In the genomic region with DNA sequence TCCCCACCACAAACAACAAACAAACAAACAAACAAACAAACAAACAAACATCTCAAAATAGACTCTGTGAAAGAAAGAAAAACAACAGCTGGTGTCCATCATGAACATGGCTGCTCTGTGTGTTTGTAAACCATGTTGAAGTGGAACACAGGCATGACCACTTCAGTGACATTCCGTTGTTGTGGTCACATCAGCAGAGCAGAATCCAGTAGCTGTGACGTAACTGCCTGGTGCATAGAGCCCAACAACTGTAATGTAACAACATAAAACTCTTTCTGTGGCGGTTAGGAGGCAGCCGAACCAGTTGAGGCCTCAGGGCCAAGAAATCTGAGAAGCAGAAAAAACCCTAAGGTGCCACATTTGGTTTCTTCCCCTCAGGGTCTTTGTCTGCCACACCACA, we compare ENCODE assay signal across 26 mouse cellular contexts. TPM values are rescaled to one million over a fixed set of nuclear protein-coding genes. Genes with fewer than 3 reads are reported as not detected.
DNase-seq lines count a peak whose midpoint lies in the region; ATAC-seq and TF ChIP-seq lines count a peak whose summit lies in the region.
"Had no signal": no experiment of that assay in that cellular context is flagged by ENCODE, and none has a peak within 500 bp of the region (broad histone marks: within the 10 kb centered on the region; RNA-seq: fewer than 3 reads in every experiment).

No protein-coding gene starts in this region.

- no peaks in the 10 kb centered on the region for H3K27me3 ChIP-seq in hindbrain, postnatal 0 days (ENCODE audit: insufficient read depth, low read length)
- H3K27me3 ChIP-seq in hindbrain, embryonic 13.5 days, result no peaks in the 10 kb centered on the region
- H3K27me3 ChIP-seq in neural tube, embryonic 11.5 days (ENCODE audit: control insufficient read depth, insufficient read depth, low read length), result no peaks in the 10 kb centered on the region
- no peaks in the 10 kb centered on the region for H3K27me3 ChIP-seq in limb, embryonic 10.5 days (ENCODE audit: low read depth, poor library complexity, severe bottlenecking)
- no peaks in the 10 kb centered on the region for H3K27me3 ChIP-seq in small intestine, adult 2 months (ENCODE audit: control insufficient read depth, insufficient read depth, low read length)
- H3K27me3 ChIP-seq: limb, embryonic 15.5 days; Patski had no signal

- no peak for DNase-seq in hindbrain, postnatal 0 days (ENCODE audit: low spot score)
- DNase-seq in neural tube, embryonic 11.5 days (ENCODE audit: low spot score), result peak; percentile 18
- no peak for DNase-seq in neural tube, embryonic 10.5 days (ENCODE audit: extremely low spot score, low spot score)
- DNase-seq in limb, embryonic 10.5 days (ENCODE audit: low spot score), result no peak
- no peak for DNase-seq in gastrocnemius, postnatal 4 days (ENCODE audit: low spot score in 2 of 2)
- no peak for DNase-seq in thymus, adult 18-20 months
- DNase-seq: adrenal gland, postnatal 25 days; cerebellum, adult 8-10 months; heart, postnatal 4 days; kidney, postnatal 14 days; liver, postnatal 0 days; spleen, adult 18-20 months had no signal

- no peak for ATAC-seq in hindbrain, postnatal 0 days
- no peak for ATAC-seq in hindbrain, embryonic 13.5 days (ENCODE audit: low FRiP score)
- no peak for ATAC-seq in neural tube, embryonic 11.5 days (ENCODE audit: insufficient read depth, low FRiP score, low TSS enrichment)
- ATAC-seq: activated CD4-positive, CD25-positive, alpha-beta regulatory T cell, adult 4 months; intestine, embryonic 16.5 days; liver, postnatal 0 days; Patski had no signal

- H3K4me1 ChIP-seq in hindbrain, postnatal 0 days (ENCODE audit: insufficient read depth, low read length), result no peaks in the 10 kb centered on the region
- peaks cover 6% of the 10 kb centered on the region; the same call in 1 of the 2 replicates for H3K4me1 ChIP-seq in hindbrain, embryonic 13.5 days (replicated peaks)
- no peaks in the 10 kb centered on the region for H3K4me1 ChIP-seq in neural tube, embryonic 11.5 days (ENCODE audit: control insufficient read depth, insufficient read depth, low read length)
- H3K4me1 ChIP-seq in limb, embryonic 10.5 days, result peaks cover 33% of the 10 kb centered on the region
- 0 out of 2 replicates have a peak, but pooled peaks cover 1% of the 10 kb centered on the region for H3K4me1 ChIP-seq in small intestine, adult 2 months (ENCODE audit: control insufficient read depth, insufficient read depth, insufficient read length, low read length)

- 59% methylated on average over 4 of the region's 4 CpGs for WGBS in hindbrain, postnatal 0 days
- 61% methylated on average over 4 of the region's 4 CpGs for WGBS in hindbrain, embryonic 13.5 days
- WGBS in neural tube, embryonic 11.5 days, result 58% methylated on average over 4 of the region's 4 CpGs
- WGBS in limb, embryonic 10.5 days, result 54% methylated on average over 4 of the region's 4 CpGs
- 70% methylated on average over 4 of the region's 4 CpGs for WGBS in small intestine, adult 2 months

- H3K9me3 ChIP-seq in hindbrain, postnatal 0 days (ENCODE audit: low read length), result no peaks in the 10 kb centered on the region
- no peaks in the 10 kb centered on the region for H3K9me3 ChIP-seq in hindbrain, embryonic 13.5 days
- no peaks in the 10 kb centered on the region for H3K9me3 ChIP-seq in neural tube, embryonic 11.5 days (ENCODE audit: control insufficient read depth, low read length)
- no peaks in the 10 kb centered on the region for H3K9me3 ChIP-seq in limb, embryonic 10.5 days (replicated peaks)
- H3K9me3 ChIP-seq: limb, embryonic 15.5 days had no signal

- TF ChIP-seq POLR2A in small intestine, adult 2 months (IDR thresholded peaks at IDR 0.05; ENCODE audit: low read depth, low read length), result no peak

- H3K9ac ChIP-seq in hindbrain, postnatal 0 days (replicated peaks; ENCODE audit: low read length), result no peak overlapping the region
- no peak overlapping the region for H3K9ac ChIP-seq in hindbrain, embryonic 13.5 days
- H3K9ac ChIP-seq in neural tube, embryonic 11.5 days (ENCODE audit: low read length), result no peak overlapping the region
- H3K9ac ChIP-seq: limb, embryonic 15.5 days; liver, postnatal 0 days had no signal

- H3K36me3 ChIP-seq in hindbrain, postnatal 0 days (ENCODE audit: insufficient read depth, low read length), result no peaks in the 10 kb centered on the region
- H3K36me3 ChIP-seq in hindbrain, embryonic 13.5 days, result no peaks in the 10 kb centered on the region
- H3K36me3 ChIP-seq in neural tube, embryonic 11.5 days (ENCODE audit: control insufficient read depth, insufficient read depth, low read length), result no peaks in the 10 kb centered on the region
- H3K36me3 ChIP-seq in limb, embryonic 10.5 days, result no peaks in the 10 kb centered on the region
- H3K36me3 ChIP-seq in small intestine, adult 2 months (ENCODE audit: control insufficient read depth, insufficient read depth, low read length), result no peaks in the 10 kb centered on the region
- H3K36me3 ChIP-seq: limb, embryonic 15.5 days had no signal

- H3K4me2 ChIP-seq in hindbrain, postnatal 0 days (ENCODE audit: low read depth, low read length), result no peak overlapping the region
- H3K4me2 ChIP-seq in hindbrain, embryonic 13.5 days, result no peak overlapping the region
- H3K4me2 ChIP-seq in neural tube, embryonic 11.5 days (ENCODE audit: low read depth), result no peak overlapping the region
- H3K4me2 ChIP-seq: limb, embryonic 15.5 days; midbrain, embryonic 11.5 days had no signal

- H3K27ac ChIP-seq in hindbrain, postnatal 0 days, result 0 out of 2 replicates have a peak overlapping the region, but pooled peaks have one; percentile 3
- no peak overlapping the region for H3K27ac ChIP-seq in hindbrain, embryonic 13.5 days
- no peak overlapping the region for H3K27ac ChIP-seq in neural tube, embryonic 11.5 days (ENCODE audit: low read depth, low read length)
- H3K27ac ChIP-seq in limb, embryonic 10.5 days, result peak overlapping the region; percentile 36; the same call in 1 of the 2 replicates
- H3K27ac ChIP-seq in small intestine, adult 2 months (ENCODE audit: insufficient read depth, low read depth, low read length), result peak overlapping the region; percentile 53; the same call in 1 of the 2 replicates
- H3K27ac ChIP-seq: limb, embryonic 15.5 days had no signal

- H3K4me3 ChIP-seq in hindbrain, postnatal 0 days (ENCODE audit: low read length), result no peak overlapping the region
- H3K4me3 ChIP-seq in hindbrain, embryonic 13.5 days, result no peak overlapping the region
- H3K4me3 ChIP-seq in neural tube, embryonic 11.5 days (ENCODE audit: low read depth, low read length), result no peak overlapping the region
- H3K4me3 ChIP-seq in limb, embryonic 10.5 days, result no peak overlapping the region
- H3K4me3 ChIP-seq in small intestine, adult 2 months (ENCODE audit: low read depth, low read length), result no peak overlapping the region
- H3K4me3 ChIP-seq: limb, embryonic 15.5 days had no signal

- no peak for TF ChIP-seq CTCF in hindbrain, postnatal 0 days (IDR thresholded peaks at IDR 0.05; ENCODE audit: low read depth)
- TF ChIP-seq CTCF in small intestine, adult 2 months (IDR thresholded peaks at IDR 0.05; ENCODE audit: extremely low read depth, insufficient read length, insufficient replicate concordance, low read depth, low read length), result no peak

RNA-seq across cellular contexts. Expression of a gene that starts 17.8 kb away (rescaled TPM):
- not detected in 2 replicates for total RNA-seq in hindbrain, postnatal 0 days (2014; rRNA removed)
- polyA plus RNA-seq in hindbrain, postnatal 0 days (2015; fragmentation: Nextera tagmentation; extraction: Ambion mirVana), result not detected in 2 replicates
- not detected in 2 replicates for polyA plus RNA-seq in hindbrain, embryonic 13.5 days (2015; fragmentation: Nextera tagmentation; extraction: Ambion mirVana)
- not detected in 2 replicates for polyA plus RNA-seq in neural tube, embryonic 11.5 days (2014; fragmentation: Nextera tagmentation; extraction: Ambion mirVana)
- not detected in 2 replicates for polyA plus RNA-seq in limb, embryonic 10.5 days (2016; fragmentation: Nextera tagmentation; extraction: Ambion mirVana)
- not detected in 2 replicates for polyA plus RNA-seq in small intestine, adult 2 months (2012; rRNA removed)
- total RNA-seq in gastrocnemius, postnatal 4 days (2021), result not detected
- total RNA-seq: adrenal gland, postnatal 25 days; heart, postnatal 4 days; layer of hippocampus, postnatal 10 days; monocyte, adult 5-6 weeks; neutrophil, adult 5-6 weeks had no signal
- polyA plus RNA-seq: cortical plate, adult 2 months; forebrain, embryonic 11.5 days; heart, embryonic 14.5 days; intestine, embryonic 16.5 days; limb, embryonic 15.5 days; midbrain, embryonic 11.5 days; Patski; stomach, embryonic 14.5 days had no signal

Comparison
In these comparisons a context has a peak if more than half of its experiments do, and no peak if none do; other contexts are left out.
1. H3K27ac ChIP-seq: peak in hindbrain, postnatal 0 days (single experiment), limb, embryonic 10.5 days (single experiment) and small intestine, adult 2 months (single experiment); none in hindbrain, embryonic 13.5 days (single experiment) and neural tube, embryonic 11.5 days (single experiment).